Mouse (Mus musculus) adrenal gland, postnatal 25 days (tissue): Measurements from ENCODE around the gene Birc3. TPM values are rescaled to one million over a fixed set of nuclear protein-coding genes. Genes with fewer than 3 reads are reported as not detected.
"Not testable (repeated sequence)": the region's sequence is repeated elsewhere in the genome, so short reads cannot be mapped to it uniquely, and the experiment has no call there.

Source experiments
- DNase-seq: peaks from one replicate; pipeline ENCODE4 v3.0.0; 2021; ENCODE audit warnings: mixed read lengths
- total RNA-seq: library from RNA; stranded (reverse); gene quantifications from 2 replicates; pipeline ENCODE4 v1.2.3, GENCODE M21; 2021

The Birc3 gene
- total RNA-seq, 1 experiment from 2014 or later, result 44.4 TPM

- DNase-seq, result no peak
Measured at GRCm38 (mm10) chr9:7867981-7868380, 5.0 kb downstream of the Birc3 start.

GRCm38 (mm10) chr9:7866981-7867380 lies 6.0 kb downstream of the Birc3 start:
- not testable (repeated sequence) for DNase-seq

DNA sequence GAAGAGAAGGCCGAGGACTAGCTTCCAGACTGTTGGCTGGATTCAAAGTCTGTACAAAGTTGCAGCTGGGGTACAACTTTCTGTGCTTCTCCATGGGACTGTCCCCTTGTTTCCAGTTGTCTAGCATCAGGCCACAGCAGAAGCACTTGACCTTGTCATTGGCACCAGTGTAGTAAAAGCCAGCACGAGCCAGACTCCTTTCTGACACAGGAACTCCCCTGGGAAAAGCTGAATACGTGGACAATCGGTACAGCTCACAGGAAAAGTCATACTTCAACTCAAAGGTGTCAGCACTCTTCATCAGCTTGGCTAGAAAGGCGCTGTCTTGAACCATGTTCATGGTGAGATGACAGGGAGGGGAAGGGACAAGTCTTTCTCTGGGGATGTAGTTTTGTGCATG lies 12.0 kb downstream of the Birc3 start:
- DNase-seq, result no peak

- DNase-seq, result no peak
Measured at GRCm38 (mm10) chr9:7855912-7856311, 17.1 kb downstream of the Birc3 start.

- DNase-seq, result no peak
Measured at GRCm38 (mm10) chr9:7855374-7855773, 17.6 kb downstream of the Birc3 start.

DNA sequence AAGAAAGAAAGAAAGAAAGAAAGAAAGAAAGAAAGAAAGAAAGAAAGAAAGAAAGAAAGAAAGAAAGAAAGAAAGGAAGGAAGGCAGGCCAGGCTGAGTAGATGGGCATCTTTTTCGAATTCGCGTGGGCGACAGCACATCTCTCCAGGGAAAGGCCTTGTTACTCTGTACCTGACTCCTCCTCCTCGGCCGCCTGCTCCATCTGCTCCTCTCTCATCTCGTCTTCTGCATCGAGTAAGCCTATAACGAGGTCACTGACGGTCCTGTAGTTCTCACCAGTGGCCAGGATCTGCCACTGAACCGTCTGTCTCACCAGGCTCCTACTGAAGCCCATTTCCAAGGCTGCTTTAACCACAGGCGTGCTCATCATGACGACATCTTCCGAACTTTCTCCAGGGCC lies 18.8 kb downstream of the Birc3 start:
- not testable (repeated sequence) for DNase-seq

- no peak for DNase-seq
Measured at GRCm38 (mm10) chr9:7852346-7853230, 20.4 kb downstream of the Birc3 start.

DNA sequence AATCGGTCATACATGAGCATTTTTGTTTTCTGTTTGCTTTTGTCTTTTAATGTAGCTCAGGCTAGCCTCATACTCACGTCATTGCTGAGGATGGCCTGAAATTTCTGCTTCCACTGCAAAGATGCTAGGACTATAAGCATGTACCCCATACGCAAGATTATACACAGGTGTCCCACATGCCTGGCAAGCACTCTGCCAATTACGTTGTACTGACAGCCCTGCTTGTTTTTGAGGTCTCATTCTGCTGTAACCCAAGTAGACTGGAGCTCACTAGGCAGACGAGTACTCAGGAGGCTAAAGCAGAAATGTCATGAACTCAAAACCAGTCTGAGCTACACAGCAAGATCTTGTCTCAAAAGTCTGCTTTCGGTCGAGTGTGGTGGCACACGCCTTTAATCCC lies 21.1 kb downstream of the Birc3 start:
- no peak for DNase-seq

DNA sequence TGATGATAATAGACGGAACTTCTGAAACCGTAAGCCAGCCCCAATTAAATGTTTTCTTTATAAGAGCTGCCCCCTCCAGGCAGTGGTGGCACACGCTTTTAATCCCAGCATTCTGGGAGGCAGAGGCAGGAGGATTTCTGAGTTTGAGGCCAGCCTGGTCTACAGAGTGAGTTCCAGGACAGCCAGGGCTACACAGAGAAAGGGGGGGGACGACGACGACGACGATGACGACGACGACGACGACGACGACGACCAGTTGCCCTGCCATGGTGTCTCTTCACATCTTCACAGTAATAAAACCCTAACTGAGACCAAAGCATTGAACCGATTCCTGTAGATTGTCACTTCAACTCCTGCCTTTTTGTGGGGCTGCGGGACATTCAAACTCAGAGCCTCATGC lies 24.8 kb downstream of the Birc3 start:
- no peak for DNase-seq

DNA sequence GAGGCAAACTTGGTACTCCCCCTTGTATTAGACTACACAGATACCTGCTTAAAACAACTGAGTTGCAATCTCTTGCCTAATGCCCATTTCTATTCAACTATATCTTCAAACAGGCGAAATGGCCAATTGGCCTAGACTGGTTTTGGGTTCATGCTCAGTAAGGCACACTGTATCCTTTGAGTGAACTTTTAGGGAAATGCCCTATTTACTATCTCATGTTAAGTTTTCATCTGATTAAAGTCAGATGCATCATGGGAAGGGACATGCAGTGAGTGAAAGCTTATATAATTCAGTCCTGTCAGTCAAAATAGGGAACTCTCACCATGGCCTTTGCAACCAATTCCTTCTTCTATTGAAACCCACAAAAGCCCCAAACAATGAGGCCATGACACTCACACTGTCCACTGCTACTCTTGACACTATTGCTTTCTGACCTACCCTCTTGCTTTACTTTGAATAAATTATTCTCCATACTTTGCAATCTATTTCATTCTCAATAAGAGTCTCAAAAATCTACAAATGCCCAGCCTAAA lies 26.3 kb downstream of the Birc3 start:
- no peak for DNase-seq

- DNase-seq, result no peak
Measured at GRCm38 (mm10) chr9:7845216-7845895, 27.6 kb downstream of the Birc3 start.

DNA sequence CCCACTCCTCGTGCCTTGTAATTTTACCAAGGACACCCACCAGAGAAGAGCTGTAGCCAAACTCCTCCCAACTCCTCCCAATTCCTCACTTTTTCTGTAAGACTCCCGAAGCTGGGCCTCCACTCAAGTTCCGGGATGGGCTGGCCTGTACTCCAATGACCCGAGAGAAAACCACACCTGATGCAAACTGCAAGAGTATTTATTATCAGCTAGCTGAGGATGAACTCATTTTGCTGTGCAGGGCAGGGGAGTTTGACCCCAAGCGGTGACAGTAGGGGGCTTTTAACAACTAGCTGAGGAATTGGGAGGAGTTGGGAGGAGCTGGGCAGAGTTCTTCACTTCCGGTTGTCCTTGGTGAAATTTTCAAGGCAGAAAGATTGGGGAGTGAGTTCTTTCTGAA lies 31.8 kb downstream of the Birc3 start:
- DNase-seq, result peak; percentile 31

DNA sequence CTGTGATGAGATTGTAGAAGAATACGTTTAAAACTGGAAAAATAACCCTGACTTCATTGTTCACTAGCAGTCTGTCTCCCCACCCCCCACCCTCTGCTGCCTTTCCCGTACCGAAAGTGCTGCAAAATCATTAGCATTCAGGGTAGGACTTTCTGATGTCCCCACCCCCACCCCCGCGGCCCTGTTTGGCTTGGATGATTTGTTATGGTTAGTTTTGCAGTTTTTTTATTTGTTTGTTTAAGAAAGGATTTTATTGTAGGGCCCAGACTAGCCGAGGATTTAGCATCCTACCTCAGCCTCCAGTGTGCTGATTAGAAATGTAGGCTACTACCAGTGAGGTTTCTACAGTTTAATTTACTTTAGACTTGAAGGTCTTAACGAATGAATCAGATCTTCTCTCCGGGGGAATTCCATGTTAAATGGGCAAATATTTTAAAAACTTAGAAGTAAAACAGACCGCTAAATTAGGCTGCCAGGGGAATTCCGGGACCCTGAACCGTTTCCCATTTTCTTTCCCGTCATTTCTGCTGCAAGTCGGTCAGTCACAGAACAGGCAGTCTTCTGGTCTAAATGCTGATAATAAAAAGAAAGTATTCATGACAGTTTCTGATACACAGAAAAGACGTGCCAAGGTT lies 35.1 kb downstream of the Birc3 start:
- no peak for DNase-seq

- peak; percentile 95 for DNase-seq
Measured at GRCm38 (mm10) chr9:7836905-7837805, 35.8 kb downstream of the Birc3 start, which contains the start of gene Birc2. TSS of gene Birc2 (minus strand) at chr9:7837064.

DNA sequence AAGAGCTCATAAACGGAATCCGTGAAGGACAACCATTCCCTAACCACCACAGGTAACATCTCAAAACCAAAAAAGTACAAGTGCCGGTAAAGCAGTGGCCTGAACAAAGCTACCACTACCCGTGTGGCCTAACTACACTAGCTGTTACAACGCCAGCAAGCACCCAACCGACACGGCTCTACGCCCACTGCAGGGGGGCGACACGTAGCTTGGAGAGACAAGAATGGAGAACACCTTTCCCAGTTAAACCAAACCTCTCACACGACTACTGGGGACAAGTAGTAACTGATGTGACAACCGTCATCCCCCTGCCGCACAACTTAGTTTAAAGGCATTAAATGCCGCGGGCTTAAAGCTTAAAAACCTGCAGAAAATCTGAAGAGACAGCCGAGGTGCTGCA lies 36.7 kb downstream of the Birc3 start:
- DNase-seq, result peak; percentile 32

GRCm38 (mm10) chr9:7835302-7835701 lies 37.7 kb downstream of the Birc3 start:
- DNase-seq, result no peak

- DNase-seq, result no peak
Measured at GRCm38 (mm10) chr9:7833421-7833820, 39.6 kb downstream of the Birc3 start.

GRCm38 (mm10) chr9:7829531-7830528 lies 43.2 kb downstream of the Birc3 start:
- DNase-seq, result no peak

GRCm38 (mm10) chr9:7828706-7829105 lies 44.3 kb downstream of the Birc3 start:
- no peak for DNase-seq

GRCm38 (mm10) chr9:7824916-7825315 lies 48.1 kb downstream of the Birc3 start:
- DNase-seq, result no peak
